Mouse (Mus musculus) megakaryocyte-erythroid progenitor cell, adult 5-6 weeks (primary cell): ENCODE results near the gene Zfp941. TPM values are rescaled to one million over a fixed set of nuclear protein-coding genes. Genes with fewer than 3 reads are reported as not detected.

ENCODE experiments used
- ATAC-seq: replicated peaks from 2 replicates; pipeline ENCODE4 v1.8.0; 2016; ENCODE audit warnings: mild to moderate bottlenecking, inconsistent platforms; ENCODE audit not compliant: severe bottlenecking, poor library complexity, low FRiP score, low TSS enrichment
- total RNA-seq, 2 experiments: library from RNA; stranded (forward) in 1 of 2; stranded (reverse) in 1 of 2; fragments of 200-1000, 215-1000 nt in 1 of 2; fragments of >200 nt in 1 of 2; fragmentation: Nextera tagmentation in 1 of 2; gene quantifications; 2 replicates each; pipeline ENCODE4 v1.2.3; 2014 to 2017

The Zfp941 gene
- total RNA-seq, 2 experiments from 2014 or later, result 0.56 TPM; not detected in 1

DNA sequence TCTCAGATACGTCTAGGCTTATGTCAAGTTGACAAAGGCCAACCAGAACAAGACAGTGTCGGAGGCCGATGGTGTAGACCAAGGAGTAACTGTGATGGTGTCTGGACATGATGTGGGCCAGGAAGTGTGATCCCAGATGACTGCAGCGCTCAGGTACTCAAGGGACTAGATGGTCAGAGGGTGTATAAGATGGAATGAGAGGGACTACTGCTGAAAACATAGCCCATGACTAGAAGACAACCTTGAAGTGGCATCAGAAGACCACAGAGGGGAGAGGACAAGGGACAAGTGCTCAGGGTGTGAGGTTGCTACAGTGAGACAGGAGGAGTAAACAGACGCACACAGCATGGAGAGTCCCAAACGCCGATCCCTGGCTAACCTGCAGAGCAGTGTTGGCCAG, 21.8 kb upstream of the Zfp941 start:
- ATAC-seq, result no peak

GRCm38 (mm10) chr7:140840750-140841735, 19.1 kb upstream of the Zfp941 start:
- ATAC-seq, result no peak

DNA sequence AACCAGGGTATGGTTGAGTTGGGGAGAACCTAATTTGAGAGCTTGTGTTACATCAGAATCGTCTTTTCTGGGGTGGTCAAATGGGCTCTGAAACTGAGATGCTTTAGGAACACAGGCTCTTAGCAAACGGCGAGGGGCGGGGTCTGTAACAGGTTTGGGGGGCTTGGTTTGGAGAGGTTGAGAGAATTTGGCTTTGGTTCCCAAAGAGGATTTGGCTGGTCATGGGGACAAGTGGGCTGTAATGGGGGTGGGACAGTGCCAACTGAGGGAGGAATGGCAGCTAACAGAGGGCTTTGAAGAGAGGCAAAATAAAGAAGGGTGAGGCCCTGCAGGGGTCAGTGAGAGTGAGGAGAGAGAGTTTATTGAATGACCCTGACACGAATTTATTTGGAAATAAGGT, 17.6 kb upstream of the Zfp941 start:
- no peak for ATAC-seq

DNA sequence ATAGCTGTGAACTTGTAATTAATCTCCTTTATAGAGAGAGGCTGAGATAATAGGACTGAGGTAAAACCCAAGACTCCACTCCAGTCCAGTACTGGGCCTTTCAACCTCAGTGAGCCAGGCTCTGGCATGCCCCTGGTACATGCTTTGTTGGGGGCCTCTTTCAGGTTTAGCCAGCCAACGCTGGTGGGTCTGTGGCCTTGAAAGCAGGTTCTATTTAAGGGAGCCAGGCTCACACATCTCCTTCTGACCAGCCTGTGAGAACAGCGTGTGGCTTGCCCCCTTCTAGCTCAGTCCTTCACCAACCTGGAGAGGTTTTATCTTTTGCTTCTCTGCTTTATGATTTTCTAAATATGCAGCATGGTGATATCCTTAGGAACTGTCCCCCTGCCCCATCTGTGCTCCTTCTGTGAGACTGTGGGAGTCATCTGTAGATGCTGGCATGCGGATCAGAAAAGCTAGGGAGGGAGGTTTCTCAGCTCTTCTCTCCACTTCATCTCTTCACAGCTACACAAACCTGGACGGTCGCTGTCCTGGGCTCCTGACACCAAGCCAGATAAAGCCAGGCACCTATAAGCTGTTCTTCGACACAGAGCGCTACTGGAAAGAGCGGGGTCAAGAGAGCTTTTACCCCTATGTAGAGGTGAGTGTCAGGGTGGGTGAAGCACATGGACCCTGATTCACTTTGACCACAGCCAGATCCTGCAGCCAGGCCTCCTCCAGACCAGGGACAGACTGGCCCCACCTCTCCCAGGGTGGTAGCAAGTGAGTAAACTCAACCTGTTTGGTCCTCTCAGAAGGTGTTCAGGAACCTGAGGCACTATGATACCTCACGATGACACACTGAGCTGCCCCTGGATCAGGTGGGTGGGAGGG, 14.5 kb upstream of the Zfp941 start:
- no peak for ATAC-seq

DNA sequence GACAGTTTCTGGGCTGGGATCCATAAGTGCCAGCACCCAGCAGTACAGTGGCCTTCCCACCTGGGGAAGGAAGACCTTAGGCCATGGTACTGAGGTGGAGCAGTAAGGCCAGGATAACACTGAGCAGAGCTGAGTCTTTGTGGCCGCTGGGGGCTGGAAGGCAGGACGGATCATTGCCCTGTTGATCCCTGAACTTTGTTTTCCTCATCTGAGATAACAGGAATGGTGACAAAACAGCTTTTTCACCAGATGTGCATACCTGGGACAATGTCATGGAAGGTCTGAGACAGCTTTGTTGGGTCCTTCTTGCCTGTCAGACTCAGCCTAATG, 13.7 kb upstream of the Zfp941 start:
- ATAC-seq, result no peak

- no peak for ATAC-seq
Measured at GRCm38 (mm10) chr7:140834968-140835757, 13.2 kb upstream of the Zfp941 start, which contains the start of gene Urah. Gene Urah, plus strand, starts transcription at chr7:140835018.

GRCm38 (mm10) chr7:140833341-140833740, 11.4 kb upstream of the Zfp941 start:
- ATAC-seq, result no peak

DNA sequence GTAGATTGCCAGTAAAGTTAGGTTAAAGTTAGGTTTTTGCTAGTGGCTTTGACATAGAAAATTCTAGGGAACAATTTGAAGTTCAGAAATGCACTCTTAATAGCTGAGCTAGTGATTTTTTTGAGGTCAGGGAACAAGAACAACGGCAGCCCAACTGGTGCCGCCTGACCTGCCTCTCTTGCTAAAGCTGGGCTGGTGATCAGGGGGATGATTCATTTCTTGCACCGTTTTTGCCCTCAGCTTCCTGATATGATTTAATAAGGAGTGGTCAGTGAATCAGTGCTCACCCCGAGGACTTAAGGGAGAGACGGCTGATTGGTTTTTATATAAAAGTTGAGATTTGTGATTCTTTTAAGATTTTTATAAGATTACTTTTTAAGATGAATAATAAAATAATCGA, 9.5 kb upstream of the Zfp941 start:
- no peak for ATAC-seq

GRCm38 (mm10) chr7:140828171-140828881, 6.3 kb upstream of the Zfp941 start:
- peak; percentile 87 for ATAC-seq

- no peak for ATAC-seq
Measured at GRCm38 (mm10) chr7:140822731-140823130, 753 bp upstream of the Zfp941 start.

GRCm38 (mm10) chr7:140821305-140821652, 699 bp downstream of the Zfp941 start:
- ATAC-seq, result no peak

DNA sequence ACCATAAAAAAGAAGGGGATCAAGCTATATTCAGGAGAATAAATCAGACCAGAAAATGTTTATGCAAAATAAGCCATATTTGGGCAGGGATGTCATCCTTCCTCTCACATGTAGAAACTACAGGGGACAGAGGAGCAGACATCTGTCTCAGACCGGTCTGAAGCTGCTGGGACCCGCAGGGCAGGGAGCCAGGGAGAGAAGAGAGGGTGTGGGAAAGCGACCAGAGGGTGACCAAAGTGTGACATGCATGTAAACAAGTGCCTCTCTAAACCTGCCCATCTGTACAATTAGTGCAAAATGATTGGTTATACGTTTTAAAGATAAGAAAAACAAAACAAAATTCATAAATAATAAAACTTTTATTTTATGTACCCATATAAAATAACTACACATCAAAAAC, 1.8 kb downstream of the Zfp941 start:
- no peak for ATAC-seq

DNA sequence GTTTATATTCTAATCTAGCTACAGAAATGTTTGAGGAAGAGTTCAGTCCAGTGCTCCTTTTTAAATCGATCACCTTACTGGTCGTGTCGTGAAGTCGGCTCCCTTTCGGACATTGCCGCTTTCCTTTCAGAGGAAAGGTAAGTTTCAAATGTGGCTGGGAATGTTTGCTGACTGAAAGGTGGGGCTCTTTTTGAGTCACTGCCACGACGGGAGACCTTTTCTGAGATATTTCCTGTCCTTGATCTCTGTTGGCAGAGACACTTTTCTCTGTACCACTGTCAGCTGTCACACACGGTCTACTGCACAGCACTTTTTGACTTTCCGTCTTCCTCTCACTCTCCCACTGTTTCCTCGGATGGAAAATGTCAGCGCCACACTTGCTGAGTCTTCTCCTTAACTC, 9.1 kb downstream of the Zfp941 start:
- ATAC-seq, result no peak

DNA sequence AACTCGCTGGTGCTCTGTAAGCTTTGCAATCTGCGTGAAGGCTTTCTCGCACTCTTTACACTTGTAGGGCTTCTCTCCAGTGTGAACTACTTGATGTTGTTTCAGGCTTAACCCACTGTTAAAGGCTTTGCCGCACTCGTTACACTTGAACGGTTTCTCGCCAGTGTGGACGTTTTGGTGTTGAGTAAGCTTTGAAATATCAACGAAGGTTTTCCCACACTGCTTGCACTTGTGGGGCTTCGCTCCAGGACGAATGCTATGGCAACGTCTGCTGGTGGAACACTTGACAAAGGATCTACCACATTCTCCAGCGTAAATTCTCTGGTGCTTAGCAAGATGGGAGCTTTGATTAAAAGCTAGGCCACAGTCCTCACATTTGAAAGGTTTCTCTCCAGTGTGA, 10.3 kb downstream of the Zfp941 start:
- no peak for ATAC-seq

DNA sequence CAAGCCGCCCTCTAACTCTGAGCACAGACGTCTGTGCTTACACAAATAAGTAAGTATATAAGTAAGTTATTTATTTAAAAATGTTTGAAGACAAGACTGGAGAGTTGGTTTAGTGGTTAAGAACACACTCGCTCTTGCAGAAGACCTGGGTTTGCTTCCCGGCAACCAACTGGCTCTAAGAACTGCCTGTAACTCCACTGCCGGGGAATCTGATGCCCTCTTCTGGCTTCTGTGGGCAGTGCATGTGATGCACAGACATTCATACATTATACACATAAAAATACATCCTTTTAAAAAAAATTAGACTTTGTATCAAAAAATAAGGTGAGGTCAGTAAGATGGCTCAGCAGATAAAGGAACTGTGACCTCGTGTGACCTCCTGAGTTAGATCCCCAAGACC, 11.5 kb downstream of the Zfp941 start:
- no peak for ATAC-seq

- ATAC-seq, result peak; percentile 94
Measured at GRCm38 (mm10) chr7:140805704-140806103, 16.3 kb downstream of the Zfp941 start.

GRCm38 (mm10) chr7:140802629-140803028, 19.3 kb downstream of the Zfp941 start:
- no peak for ATAC-seq

GRCm38 (mm10) chr7:140798212-140798611, 23.8 kb downstream of the Zfp941 start:
- ATAC-seq, result no peak

- ATAC-seq, result peak; percentile 62
Measured at GRCm38 (mm10) chr7:140797619-140798018, 24.4 kb downstream of the Zfp941 start.
